Mouse (Mus musculus): Measurements from ENCODE around the gene Edf1.
A peak's percentile ranks its signal among the peaks of the same experiment; 100 is the strongest.

Edf1 gene

GRCm38 (mm10) chr2:25581901-25582301 lies 24.3 kb downstream of the Edf1 start:
- DNase-seq (ENCODE audit: low spot score in 2 of 2): no peak

DNA sequence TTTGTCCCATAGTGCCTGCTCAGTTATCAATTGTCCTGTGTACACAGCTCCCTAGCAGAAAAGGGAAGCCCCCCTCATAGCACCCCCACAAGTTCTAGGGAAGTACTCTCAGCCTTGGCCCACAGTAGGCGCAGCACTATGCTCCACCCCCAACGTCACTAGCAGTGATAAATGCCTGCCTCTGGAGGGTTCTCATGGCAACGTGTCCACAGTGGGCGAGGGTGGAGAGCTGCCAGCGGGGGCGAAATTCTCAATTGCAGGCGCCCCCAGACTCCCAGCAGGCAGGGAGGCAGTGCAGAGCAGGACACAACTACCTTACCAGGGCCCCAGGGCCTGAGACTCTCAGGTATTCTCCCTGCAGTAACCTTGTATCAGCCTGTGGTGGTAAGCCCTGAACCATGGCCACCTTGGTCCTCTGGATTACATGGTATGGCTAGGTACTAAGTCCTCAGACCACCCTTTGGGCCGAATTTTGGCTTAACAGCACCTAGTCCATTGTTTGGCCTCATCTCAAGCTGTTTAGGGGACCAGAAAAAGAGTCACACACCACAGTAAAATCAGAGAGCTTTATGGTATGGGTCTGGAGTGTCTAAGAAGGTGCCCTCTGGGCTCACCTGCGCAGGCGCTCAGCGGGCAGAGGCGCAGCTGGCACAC lies 24.9 kb downstream of the Edf1 start:
- peak; percentile 71 to 84 for DNase-seq (ENCODE audit: low spot score in 2 of 2)

- peak in 1 of 2 experiments; percentile 19 for DNase-seq (ENCODE audit: low spot score in 2 of 2)
These were observed 25.5 kb downstream of the Edf1 start for GRCm38 (mm10) chr2:25583120-25583481.

DNA sequence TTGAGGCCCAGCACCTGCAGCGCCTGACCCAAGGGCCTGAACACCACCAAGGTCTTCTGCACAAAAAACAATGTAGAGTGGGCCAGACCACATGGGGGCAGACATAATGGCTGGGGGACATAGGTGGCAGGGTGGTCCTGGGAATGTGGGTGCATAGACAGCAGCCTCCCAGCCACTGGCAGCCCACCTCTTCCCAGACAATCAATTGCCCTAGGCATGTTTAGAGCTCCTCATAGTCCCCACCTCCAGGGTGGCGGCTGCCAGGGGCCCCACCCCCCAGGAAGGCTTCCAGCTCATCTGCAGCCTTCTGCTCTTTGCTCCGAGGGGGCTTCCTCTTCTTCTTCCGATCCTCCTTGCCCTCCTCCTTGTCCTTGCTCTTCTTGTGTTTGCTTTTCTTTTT lies 25.9 kb downstream of the Edf1 start:
- DNase-seq (ENCODE audit: low spot score in 2 of 2): no peak

DNA sequence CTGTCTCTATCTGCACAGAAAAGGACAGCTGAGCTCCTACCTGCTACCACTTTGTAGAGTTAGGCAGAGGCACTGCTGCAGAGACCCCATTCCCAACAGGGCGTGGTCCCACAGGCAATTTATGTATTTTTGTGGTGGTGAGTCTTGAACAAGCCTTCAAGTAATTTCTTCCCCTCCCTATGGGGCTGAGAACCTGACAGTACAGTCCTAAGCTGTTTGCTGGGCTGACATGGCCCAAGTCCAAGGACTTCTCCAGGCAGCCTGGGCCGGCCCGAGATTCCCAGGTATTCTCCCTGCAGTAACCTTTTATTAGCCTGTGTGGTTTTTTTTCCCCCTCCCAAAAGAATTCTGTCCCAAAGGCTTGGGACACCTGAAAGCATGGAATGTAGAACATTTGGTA lies 26.5 kb downstream of the Edf1 start:
- no peak for DNase-seq (ENCODE audit: low spot score in 2 of 2)

DNA sequence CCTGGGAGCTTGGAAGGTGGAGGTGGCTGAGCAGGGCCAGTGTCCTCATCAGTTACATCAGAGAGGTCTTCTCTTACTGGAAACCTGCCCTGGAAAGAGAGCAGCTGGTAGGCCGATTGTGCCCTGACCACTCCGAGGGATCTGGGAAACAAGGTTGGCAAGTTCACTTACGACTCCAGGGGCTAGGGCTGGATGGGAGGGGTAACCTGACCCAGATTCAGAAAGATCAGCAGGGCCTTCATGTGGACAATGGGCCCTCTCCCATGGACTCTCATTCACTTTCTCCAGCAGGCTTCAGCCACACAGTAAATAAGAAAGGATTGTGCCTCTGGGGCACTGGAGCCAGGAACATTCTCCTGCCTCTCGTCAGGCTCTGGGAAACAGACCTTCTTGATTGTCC lies 27.2 kb downstream of the Edf1 start:
- no peak for DNase-seq (ENCODE audit: low spot score in 2 of 2)

DNA sequence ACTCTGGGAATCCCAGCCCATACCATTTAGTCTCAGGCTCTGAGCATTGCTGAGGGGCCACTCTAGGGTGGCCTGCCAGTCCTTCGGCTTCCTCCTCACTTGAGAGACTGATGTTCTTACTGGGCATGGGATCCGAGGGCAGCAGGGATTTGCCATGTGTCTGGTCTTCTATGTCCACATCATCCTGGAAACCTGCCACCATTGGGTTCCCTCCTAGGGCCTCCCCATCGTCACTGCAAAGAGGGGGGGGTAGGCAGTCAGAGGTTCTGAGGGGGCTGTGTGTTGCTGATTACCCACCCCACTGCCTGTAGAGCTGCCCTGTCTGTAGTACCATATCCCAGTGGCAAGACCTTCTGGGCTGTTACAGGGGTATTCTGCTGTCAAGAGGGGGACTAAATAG lies 28.0 kb downstream of the Edf1 start:
- DNase-seq (ENCODE audit: low spot score in 2 of 2): no peak

DNA sequence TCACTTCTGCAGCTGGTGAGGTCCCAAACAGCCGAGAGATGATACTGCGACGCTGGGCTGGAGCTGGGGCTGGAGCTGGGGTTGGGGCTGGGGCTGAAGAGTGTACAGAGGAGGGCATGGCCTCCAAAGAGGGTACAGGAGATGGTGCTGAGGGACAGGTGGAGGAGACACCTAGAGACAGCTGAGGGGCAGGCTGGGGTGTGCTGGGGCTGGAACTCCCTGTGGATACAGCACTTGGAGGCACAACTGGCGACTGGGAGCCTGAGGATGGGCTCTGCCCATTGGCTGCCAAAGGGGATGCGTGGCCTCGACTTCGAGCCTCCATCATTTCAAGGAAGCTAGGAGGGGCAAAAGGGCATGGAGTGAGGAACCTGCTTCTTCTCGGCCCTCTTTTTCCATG lies 29.6 kb downstream of the Edf1 start:
- DNase-seq (ENCODE audit: low spot score in 2 of 2): no peak

- no peak for DNase-seq (ENCODE audit: low spot score in 2 of 2)
These were observed 30.7 kb downstream of the Edf1 start for GRCm38 (mm10) chr2:25588227-25588907.

DNA sequence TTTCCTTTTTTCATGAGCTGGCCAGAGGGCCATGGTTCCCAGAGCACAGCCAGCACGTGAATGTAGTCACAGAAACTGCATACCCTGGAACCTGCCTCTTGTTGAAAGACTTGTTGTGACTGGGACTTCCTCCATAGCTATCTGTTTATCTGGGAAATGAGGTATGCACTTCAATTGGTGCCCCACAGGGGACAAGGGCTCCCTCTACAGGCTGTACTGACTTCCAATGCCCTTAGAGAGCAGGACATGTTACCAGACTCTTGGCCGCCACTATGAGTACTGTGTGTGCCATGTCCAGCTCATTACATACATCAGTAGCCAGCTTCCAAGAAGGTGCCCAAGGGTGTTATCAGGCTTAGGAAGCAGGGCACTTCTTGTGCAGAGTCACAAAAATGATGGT lies 34.2 kb downstream of the Edf1 start:
- no peak for DNase-seq (ENCODE audit: low spot score in 2 of 2)

DNA sequence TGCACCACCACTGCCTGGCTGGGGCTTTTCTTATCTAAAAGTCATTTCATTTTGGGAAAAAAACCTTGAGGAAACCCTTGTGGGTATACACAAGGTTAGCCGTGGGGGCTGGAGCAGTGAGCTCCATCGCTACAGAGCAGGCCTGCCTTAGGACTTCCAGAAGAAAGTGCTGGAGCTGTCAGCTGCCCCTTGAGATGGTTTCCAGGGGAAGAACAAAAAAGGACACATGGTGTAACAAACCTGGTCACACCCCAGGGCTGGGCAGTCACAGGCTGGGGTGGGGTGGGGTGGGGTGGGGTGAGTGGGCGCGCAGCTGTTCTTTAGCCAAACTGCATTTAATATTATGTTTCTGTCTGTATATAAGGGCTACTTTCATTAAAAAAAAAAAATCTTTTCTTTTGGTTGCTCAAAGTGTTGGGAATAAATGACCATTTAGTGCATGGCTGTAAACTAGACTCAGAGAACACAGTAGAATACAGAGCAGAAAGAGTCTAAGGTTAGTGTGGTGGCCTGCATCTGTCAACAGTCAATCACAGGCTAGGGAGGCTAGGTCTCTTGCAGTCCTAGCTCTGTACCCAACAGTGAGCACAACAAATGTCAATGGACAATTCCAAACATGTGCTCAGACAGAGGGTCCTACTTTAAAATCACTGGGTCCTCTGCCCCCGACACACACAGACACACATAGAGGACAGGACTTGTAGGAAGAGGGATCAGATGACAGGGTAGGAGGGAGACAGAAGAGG lies 39.3 kb downstream of the Edf1 start:
- DNase-seq (ENCODE audit: low spot score in 2 of 2): no peak

DNA sequence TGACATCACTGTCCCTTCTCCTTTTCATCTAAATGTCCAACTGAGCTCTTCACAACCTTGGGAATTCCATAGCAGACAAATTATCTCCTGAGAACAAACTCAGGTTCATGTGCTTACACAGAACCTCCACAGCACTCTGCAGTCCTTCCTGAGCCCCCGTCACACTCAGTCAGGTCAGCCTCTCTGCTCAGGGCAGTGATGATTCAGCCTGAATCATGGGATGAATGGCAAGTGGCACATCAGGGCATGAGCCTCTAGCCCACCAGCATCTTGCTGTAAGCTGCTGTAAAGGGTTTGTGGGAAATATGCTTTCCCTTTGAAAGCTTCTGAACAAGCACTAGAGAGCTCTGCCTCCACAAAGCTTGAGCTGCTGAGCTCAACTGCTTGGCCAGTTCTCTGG lies 41.1 kb downstream of the Edf1 start:
- DNase-seq (ENCODE audit: low spot score in 2 of 2): no peak

- DNase-seq (ENCODE audit: low spot score in 2 of 2): no peak
These were observed 42.4 kb downstream of the Edf1 start for GRCm38 (mm10) chr2:25600037-25600436.

GRCm38 (mm10) chr2:25602526-25602925 lies 44.9 kb downstream of the Edf1 start:
- DNase-seq (ENCODE audit: low spot score in 2 of 2): no peak

- peak; percentile 83 to 84 for DNase-seq (ENCODE audit: low spot score in 2 of 2)
These were observed 50.3 kb downstream of the Edf1 start, which contains the start of gene Rabl6 for GRCm38 (mm10) chr2:25607761-25608622. TSS of gene Rabl6 (minus strand) at chr2:25608521.

DNA sequence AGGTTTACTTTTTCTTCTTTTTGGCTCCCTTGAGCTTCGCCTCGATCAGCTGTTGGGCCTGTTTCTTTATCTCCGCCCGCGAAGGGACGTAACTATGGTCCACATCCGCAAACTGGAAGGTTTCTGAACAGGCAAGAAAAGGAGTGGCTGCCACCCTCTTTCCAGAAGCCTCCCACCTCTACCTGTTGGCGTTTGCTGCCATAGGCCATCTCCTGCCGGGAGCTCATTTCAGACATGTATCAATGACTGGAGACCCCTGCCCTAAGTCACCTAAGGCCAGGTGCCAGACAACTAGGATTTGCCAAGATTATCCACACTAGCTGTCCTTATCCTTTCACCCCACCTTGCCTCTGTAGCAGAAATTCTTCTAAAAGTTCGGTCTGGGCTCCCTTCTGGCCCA lies 51.0 kb downstream of the Edf1 start:
- no peak for DNase-seq (ENCODE audit: low spot score in 2 of 2)

Data from frontal cortex, postnatal 25 days (tissue).